Mouse (Mus musculus): ENCODE results near the gene Asb1.

Asb1 gene

DNA sequence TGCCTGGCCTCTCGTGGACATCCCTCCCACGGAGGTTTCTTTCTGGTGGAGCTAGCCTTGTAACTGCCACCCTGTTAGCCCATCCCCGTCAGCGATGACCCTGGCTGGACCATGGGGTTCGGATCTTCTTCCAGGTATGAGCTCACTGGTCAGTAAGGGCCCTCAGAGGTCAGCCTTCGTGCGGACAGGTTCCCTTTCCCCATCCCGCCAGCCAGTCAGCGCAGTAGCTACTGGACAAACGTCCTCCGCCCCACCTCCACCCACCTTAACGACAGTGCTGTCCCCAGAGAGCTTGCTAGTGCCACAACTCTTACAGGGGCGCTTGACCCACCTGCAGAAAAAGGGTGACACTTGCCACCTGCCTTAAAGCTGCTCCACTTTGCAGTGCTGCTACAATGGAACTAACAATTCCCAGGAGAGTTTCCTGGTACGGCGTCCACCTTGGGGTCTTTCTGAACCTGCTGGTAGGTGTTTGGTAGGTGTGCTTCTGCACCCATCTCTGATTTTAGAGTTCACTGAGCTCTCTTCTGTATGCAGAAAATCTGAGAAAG, 773 bp downstream of the Asb1 start:
- in situ Hi-C loops (cut with MboI), result loop anchor here (25.0 kb wide), 3 partner anchors 646 to 1096 kb away; partner anchors contain the start of genes Cops9, Hdac4, Ndufa10 and Otos

DNA sequence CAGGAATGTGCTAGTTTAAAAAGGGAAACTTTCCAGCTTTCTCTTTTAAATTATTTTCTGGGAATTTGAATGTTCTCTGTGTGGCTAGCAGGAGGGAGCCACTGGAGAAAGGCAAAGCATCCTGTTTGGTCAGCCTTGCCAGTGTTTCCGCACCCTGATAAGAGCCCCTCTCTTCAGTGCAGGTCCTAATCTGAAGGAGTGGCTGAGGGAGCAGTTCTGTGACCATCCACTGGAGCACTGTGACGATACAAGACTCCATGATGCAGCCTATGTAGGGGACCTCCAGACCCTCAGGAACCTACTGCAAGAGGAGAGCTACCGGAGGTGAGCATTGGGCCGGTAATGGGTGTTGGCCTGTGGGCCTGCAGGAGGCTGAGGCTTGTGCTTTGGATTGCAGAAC, 3.6 kb downstream of the Asb1 start:
- in situ Hi-C loops (cut with MboI), result loop anchor here (25.0 kb wide), 3 partner anchors 643 to 1093 kb away; partner anchors contain the start of genes Cops9, Hdac4, Ndufa10 and Otos

DNA sequence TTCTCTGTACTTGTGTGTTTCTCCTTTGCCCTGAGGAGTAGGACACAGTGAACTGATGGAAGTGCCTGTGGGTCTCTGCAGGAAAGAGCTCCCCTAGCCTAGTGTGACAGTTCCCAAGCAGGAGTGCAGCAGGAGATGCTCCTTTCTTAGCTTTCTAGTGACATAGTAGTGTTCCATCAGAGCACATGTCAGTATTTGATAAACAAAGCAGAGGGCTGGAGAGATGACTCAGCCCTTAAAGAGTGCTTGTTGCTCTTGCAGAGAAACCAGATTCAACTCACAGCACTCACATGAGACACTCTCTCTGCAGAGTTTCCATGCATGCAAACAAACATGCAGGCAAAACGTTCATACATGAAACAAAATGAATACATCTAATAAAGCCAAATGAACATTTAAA, 4.9 kb downstream of the Asb1 start:
- in situ Hi-C loops (cut with MboI), result loop anchor here (25.0 kb wide), 3 partner anchors 642 to 1092 kb away; partner anchors contain the start of genes Cops9, Hdac4, Ndufa10 and Otos

DNA sequence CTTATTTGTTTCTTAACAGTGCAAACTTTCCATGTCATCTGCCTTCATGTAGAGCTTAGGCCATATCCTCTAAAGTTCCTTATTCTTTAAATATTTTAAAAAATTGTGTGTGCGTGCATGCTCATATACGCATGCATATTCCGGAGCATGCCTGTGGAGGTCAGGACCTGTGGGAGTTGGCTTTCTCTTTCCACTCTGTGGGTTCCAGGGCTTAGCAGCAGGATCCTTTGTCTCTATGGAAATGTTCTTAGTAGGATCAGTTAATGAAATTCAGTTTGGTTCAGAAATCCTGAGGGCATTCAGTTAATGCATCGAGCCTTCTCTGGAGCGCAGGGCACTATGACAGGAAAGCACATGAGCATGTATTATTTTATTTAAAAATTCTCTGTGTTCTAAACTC, 7.2 kb downstream of the Asb1 start:
- in situ Hi-C loops (cut with MboI), result loop anchor here (25.0 kb wide), 3 partner anchors 640 to 1090 kb away; partner anchors contain the start of genes Cops9, Hdac4, Ndufa10 and Otos

DNA sequence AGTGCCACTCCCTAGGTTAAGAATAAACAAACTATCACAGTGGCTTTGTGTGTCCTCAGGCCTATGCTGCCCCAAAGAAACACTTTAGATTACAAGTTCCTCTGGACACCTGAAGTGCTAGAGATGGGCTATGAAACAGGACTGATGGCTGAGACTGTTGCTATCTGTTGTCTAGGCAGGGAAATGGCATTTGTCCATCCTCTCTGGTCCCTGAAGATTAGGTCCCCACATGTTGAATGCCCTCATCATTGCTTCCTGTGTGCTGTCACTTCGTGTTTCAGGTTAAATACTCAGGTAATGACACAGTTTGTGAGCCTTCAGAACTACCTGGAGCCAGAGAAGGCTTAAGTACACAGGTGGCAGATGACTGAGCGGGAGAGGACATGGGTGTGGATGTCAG, 8.7 kb downstream of the Asb1 start:
- in situ Hi-C loops (cut with MboI), result loop anchor here (25.0 kb wide), 3 partner anchors 638 to 1088 kb away; partner anchors contain the start of genes Cops9, Hdac4, Ndufa10 and Otos

DNA sequence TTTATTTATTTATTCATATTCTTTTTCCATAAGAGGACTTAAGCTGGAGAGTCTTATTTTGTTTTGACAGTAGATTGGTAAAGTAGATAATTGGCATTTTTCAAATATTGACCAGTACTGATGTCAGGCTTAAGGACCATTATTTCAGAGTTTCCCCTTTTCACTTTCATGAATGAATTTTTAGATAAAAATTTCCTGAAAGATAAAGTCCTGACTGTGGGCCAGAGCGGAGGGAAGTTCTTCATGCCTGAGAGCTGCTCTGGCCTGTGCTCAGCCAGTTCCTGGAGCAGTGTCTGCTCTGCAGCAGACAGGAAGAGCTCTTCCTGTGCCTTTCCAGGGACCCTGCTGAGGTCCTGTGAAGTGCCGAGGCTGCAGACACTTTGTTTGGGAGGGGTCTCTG, 16.8 kb downstream of the Asb1 start:
- in situ Hi-C loops (cut with MboI), result no loop called here

DNA sequence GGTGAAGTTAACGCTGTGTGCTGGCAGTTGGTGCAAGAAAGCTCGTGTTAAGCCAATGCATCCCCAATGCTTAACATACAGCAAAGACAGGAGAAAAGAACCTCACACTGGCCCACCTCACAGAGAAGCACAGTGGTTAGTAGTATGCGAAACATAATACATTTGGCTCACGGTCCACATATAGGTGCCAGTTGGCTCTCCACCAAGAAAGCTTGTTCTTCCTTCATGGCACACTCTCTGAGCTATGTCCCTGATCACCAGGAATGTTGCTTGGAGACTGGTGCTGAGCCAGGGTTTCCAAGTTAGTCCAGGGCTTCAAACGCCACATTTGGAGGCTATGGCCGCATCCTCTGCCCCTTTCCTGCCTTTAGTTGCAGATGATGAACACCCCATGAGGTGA, 20.9 kb downstream of the Asb1 start:
- in situ Hi-C loops (cut with MboI), result no loop called here

DNA sequence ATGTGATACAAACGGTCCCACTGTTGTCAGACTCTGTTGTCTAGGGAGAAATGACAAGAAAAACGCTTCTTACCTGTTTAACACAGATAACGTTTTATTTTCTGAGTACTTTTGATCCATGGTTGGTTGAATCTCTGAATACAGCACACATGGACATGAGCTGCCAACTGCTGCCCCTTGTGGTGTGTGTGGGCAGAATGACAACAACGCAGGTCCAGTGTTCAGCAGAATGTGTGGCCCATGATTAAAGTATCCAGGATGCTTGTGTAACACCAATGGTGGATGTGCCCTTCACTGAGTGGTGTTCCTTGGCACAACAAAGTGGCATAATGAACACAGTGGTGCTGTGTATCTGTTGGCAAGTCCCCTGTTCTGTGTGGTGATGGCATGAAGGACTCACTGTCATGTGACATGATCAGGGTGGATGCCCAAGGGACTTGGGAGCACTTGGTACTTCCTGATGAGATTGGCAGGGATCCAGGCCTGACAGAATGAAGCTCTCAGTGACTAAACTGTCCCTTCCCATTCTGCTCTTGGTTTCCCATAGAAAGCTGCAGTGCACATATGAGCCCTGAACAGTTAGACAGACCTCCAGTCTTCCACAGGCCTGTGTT, 22.7 kb downstream of the Asb1 start:
- in situ Hi-C loops (cut with MboI), result no loop called here

DNA sequence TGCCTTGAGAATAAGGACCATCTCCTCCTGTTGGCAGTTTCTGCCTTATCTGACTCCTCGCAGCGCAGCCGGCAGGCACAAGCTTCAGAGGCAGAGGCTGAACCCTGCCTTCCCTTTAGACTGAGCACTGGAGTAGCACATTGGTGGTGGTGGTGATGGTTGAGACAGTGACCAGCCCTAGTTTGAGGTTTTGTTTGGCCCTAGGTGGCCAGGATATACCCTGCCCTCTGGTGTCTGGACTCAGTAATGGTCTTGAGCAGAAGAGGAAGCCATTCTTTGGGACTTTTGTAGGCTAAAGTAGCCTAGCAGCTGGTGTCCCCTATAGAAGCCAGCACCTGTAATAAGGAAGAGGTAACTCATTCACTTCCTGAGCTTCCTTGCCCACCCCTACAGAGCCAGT, 23.7 kb downstream of the Asb1 start:
- in situ Hi-C loops (cut with MboI), result no loop called here

DNA sequence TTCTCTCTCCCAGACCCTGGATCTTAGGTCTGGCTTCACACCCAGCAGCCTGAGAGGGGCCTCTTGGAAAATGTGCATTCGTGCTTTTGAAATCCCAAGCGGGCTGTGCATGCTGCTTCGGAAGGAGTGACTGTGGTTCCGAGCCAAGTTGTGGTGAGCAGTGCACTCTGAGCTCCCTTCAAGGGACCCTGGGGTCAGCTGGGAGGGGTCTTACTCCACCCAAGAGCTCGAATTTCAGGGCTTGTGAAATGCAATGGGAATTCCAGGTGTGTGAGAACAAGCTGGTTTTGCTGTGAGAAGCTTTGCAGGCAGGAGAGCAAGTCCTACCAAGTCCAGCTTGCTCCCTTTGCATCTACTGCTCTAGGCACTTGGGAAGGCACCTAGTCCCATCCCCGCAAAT, 24.3 kb downstream of the Asb1 start:
- in situ Hi-C loops (cut with MboI), result no loop called here

DNA sequence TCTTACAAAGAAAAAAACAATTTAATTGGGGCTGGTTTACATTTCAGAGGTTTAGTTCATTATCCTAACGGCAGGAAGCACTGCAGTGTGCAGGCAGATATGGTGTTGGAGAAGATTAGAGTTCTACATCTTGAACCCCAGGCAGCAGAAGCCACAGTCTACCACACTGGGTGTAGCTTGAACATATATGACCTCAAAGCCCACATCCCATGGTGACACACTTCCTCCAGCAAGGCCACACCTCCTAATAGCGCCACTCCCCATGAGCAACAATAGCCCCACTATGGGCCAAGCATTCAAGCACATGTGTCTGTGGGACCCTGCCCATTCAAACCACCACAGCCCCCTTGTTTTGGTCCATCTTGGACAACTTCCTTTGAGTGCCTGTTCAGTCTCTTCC, 26.9 kb downstream of the Asb1 start:
- in situ Hi-C loops (cut with MboI), result no loop called here

DNA sequence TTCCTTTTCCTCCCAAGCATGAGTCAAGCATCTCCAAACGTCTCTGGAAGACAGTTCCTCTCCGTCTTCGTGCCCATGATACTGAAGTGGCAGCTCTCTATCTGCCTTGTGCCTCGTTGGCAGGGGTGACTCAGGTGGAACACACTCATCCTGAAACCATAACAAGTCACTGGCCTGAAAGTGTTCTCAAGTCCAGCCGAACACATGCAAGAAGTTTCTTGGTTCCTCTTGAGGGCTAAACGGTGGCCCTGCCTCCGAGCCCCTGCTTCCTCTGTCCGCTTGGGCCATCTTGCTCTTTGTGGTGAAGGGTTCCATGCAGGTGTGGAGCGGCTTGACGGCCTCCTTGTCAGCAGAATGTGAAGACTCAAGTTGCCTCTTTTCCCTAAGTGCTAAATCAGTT, 32.1 kb downstream of the Asb1 start:
- in situ Hi-C loops (cut with MboI), result no loop called here

DNA sequence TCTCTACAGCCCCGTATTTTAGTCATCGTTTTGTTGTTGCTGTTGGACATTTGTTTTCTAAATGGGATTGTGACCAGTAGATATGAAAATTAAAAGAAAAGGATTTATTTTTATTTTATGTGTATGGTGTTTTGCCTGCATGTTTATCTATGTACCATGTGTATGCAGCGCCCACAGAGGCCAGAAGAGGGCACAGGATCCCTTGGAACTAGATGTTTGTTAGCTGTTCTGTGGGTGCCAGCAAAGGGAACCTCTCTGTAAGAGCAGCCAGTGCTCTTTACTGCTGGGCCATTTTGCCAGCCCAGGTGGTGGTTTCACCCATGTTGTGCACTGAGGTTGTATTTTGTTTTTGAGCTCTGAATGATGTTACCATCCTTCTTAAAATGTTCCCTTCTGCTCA, 33.9 kb downstream of the Asb1 start:
- in situ Hi-C loops (cut with MboI), result no loop called here

DNA sequence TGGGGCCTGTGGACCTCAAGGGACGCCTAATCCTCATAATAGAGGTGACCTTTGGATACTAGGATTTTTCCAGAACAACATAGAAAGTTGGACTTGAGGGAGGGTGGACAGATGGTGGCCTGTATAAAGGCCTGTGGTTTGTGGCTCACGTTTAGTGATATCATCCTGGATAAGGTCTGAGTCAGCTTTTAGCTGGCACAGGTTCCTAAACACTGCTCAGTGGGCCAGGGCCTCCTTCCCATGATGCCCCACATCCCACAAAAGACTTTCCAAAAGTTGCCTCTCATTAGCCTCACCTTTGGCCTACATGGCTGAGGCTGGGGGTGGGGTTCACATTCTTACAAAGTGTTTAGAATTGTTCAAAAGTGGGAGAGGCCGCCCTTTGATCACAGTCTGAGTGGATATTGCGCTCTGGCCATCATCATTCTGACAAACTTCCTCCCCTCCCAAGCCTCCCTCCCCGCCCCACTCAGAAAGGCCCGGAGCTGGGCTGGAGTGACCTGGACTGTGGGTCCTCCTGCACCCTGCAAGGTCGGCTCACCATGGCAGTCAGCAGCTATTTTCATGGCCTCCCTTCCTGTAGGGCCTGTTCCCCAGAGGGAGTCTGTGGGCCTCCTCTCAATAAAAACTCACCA, 37.7 kb downstream of the Asb1 start:
- in situ Hi-C loops (cut with MboI), result no loop called here

DNA sequence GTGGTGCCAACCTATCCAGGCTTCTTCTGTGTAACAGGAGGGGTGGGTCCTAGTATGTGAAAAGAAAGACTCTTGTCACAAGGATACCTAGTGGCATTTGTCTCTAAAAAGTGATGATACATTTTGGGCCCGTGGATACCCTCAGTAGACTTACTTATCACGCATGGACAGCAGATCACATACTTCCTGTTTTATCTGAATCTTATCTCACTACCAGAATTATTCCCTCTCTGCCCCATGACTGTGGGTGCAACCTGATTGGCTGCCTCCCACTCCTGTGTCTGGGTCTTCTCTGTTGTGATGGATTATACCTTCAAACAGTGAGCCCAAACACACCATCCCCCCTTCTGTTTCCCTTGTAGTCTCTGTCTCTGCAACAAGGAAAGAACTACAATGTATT, 40.2 kb downstream of the Asb1 start:
- in situ Hi-C loops (cut with MboI), result no loop called here

DNA sequence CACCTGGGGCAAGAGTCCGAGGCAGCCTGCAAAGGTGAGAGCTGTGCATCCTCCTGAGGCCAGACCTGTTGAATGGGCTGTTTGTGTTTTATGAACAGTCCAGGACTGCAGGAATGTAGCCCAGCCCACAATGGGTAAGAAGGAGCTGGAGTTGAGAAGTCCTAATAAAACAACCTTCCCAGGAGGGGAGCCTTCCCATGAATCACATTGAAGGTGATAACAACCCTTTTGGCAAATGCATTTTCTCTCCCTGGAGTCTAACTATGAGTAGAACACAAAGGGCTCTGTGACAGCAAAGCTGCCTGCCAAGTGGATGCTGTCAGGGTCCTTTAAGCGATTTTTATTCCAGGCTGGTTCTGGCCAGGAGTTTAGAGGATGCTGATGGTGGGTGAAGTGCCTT, 40.9 kb downstream of the Asb1 start:
- in situ Hi-C loops (cut with MboI), result no loop called here

DNA sequence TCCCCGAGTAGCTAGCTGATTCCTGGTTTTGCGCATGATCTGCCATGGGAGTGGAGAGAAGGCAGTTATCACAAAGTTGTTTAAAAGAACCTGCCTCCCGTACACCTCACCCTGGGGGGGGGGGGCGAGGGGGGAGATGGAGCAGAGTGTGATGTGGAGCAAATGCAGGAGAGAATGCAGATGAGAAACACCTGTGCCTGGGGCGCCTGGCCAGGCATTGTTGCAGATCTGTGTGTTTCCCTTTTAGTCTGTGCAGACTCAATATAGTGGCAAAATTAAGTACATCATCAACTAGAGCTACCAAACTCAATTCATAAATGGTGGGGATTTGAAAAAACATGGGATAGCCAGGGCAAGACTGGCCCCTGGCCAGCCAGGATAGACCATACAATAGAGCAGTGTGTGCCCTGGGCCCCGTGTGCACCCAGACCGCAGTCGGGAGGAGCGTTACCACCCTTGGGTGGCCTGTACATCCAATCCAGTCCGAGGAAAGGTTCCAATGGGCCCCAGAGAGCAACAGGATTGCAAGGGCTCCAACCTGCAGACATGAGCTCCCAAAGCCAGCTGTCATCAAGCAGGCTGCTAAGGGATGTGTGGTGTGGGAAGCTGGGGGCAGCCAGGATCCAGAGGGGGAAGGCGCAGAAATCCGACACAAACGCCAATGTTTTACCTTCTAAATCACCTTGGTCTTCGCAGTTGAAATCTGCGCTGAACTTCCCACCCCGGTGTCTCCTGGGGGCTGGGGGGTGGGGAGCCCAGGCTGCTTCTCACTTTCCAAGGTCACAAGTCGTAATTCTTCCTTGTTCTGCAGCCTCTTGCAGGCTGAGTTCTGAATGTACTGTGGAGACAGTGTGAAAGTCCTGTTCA, 44.9 kb downstream of the Asb1 start:
- in situ Hi-C loops (cut with MboI), result no loop called here

DNA sequence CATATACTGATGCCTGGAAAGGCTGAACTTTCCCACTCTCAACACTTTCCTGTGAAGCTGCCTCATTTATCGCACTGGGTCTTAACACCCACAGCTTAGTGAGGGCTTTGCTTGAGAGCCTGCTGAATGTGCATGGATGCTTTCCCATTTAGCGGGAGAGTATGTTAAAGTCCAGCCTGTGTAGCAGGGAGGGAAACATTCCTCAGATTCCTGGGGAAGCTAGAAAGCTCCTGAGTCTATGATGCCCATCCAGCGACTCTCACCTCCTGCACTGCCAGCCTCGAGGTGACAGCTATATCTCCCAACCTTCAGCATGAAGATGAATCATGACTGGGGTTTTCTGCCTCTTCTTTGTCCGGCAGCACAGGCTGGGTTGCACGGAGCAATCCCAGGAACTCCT, 49.4 kb downstream of the Asb1 start:
- in situ Hi-C loops (cut with MboI), result no loop called here

DNA sequence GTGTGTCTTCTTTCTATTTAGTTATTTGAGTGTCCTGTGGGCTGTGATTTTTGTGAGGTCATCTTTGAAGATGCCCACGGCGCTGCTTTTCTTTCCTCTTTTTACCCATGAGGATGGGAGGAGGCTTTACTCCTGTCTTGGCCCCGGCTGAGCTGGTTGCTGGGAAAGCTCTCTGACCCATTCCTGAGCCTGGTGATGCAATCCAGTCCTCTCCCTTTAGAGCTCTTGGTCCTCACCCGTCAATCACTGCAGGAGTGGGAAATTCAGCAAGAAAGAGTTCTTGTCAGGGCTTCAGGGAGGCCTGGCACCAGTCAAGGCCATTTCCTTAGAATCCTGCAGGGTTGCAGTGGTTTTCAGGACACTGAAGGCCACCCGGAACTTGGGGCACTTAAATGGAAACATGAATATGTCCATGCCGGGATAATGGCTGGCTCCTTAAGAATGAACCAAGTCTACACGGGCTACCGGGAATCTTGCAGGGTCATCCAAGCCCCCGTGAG, 55.2 kb downstream of the Asb1 start:
- in situ Hi-C loops (cut with MboI), result no loop called here

DNA sequence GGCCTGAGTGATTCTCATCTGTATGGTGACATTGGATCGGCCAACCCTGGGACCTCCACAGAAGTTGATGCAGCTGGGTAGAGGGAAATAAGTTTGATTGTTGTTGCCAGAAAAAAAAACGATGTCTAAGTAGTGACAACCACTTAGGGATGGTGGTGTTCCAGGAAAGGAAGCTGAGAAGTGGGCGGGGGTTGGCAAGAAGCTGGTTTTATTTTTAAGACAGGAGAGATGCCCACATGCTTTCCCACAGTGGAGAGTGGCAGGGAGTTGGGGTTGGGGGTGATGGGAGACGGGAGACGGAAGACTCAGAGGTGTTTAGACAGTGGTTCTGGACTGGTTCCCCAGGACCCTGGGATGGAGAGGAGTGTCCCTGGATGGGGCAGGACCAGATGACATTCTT, 57.3 kb downstream of the Asb1 start:
- in situ Hi-C loops (cut with MboI), result no loop called here

DNA sequence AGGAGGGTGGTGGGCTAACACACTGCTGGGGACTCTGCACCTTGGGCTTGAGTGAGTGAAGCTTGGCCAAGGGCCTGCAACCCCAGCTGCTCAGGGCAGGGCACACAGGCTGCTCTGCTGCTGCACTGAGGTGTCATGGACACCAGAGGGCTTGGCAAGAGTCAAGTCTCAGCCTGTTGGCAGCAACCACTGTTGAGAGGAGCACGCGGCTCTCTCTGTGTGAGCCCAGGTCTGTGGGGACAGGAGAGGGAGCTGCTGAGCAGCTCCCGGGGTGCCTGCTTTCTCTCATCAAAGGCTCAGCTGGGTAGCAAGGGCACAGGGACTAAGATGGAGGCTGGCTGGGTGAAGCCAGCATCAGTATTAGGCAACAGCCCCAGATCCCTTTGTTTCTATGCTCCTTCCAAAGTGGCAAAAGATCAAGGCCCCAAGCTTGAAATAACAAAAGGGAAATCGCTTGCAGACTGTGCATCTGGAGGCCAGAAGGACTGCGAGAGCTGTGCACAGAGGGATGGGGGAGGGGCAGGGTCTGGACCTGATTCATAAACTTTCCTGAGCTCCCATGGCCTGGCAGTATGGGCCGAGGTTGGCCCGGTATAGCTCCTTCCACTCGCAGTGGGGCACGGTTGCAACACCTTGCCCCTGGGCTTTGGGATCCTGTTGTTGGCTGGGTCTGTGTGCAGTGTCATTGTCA, 60.5 kb downstream of the Asb1 start:
- in situ Hi-C loops (cut with MboI), result no loop called here

All from mature B cell (primary cell).